Mouse (Mus musculus) T-helper 1 cell (primary cell): ENCODE data around the gene Dmrt1.

ENCODE experiments used
- in situ Hi-C: fragments of 300-600 bp; cut with MboI, MseI; formaldehyde crosslinking; loops from one replicate; pipeline ENCODE4 v1.15.1; 2025; ENCODE audit warnings: high pct_unique_total_duplicates

Gene Dmrt1

GRCm38 (mm10) chr19:25622291-25623251, 117.2 kb downstream of the Dmrt1 start:
- in situ Hi-C loops = no loop called here

GRCm38 (mm10) chr19:25628490-25628889, 123.1 kb downstream of the Dmrt1 start:
- in situ Hi-C loops = loop anchor here (25.0 kb wide), 1 partner anchor 291 kb away; no protein-coding TSS in a partner anchor

GRCm38 (mm10) chr19:25635119-25635518, 129.7 kb downstream of the Dmrt1 start:
- in situ Hi-C loops = loop anchor here (5.0 to 25.0 kb wide), 3 partner anchors 88 to 298 kb away; no protein-coding TSS in a partner anchor

GRCm38 (mm10) chr19:25635622-25636244, 130.3 kb downstream of the Dmrt1 start:
- in situ Hi-C loops = loop anchor here (5.0 to 25.0 kb wide), 3 partner anchors 88 to 298 kb away; no protein-coding TSS in a partner anchor

- in situ Hi-C loops = loop anchor here (5.0 to 25.0 kb wide), 3 partner anchors 92 to 302 kb away; no protein-coding TSS in a partner anchor
Observed at GRCm38 (mm10) chr19:25638766-25639361, 133.4 kb downstream of the Dmrt1 start.

GRCm38 (mm10) chr19:25641786-25642185, 136.4 kb downstream of the Dmrt1 start:
- in situ Hi-C loops = loop anchor here (25.0 kb wide), 1 partner anchor 304 kb away; no protein-coding TSS in a partner anchor

GRCm38 (mm10) chr19:25647136-25647535, 141.7 kb downstream of the Dmrt1 start:
- in situ Hi-C loops = loop anchor here (25.0 kb wide), 1 partner anchor 310 kb away; no protein-coding TSS in a partner anchor

- in situ Hi-C loops = loop anchor here (25.0 kb wide), 1 partner anchor 311 kb away; no protein-coding TSS in a partner anchor
Observed at GRCm38 (mm10) chr19:25648701-25649100, 143.3 kb downstream of the Dmrt1 start.

- in situ Hi-C loops = no loop called here
Observed at GRCm38 (mm10) chr19:25650474-25650873, 145.1 kb downstream of the Dmrt1 start.

- in situ Hi-C loops = no loop called here
Observed at GRCm38 (mm10) chr19:25652560-25652959, 147.1 kb downstream of the Dmrt1 start.
